Mouse (Mus musculus) adrenal gland, postnatal 10 days (tissue): Measurements from ENCODE around the gene Arl4c. TPM values are rescaled to one million over a fixed set of nuclear protein-coding genes. Genes with fewer than 3 reads are reported as not detected.

ENCODE experiments used
- DNase-seq: peaks from one replicate; pipeline ENCODE4 v3.0.0; 2021; ENCODE audit warnings: mixed read lengths
- total RNA-seq, 2 experiments: library from RNA; stranded (reverse); gene quantifications; 2 replicates each; pipeline ENCODE4 v1.2.3; 2021

Gene Arl4c
- total RNA-seq, 2 experiments from 2014 or later = 12.5 to 14.9 TPM

GRCm38 (mm10) chr1:88623541-88624115, 78.4 kb downstream of the Arl4c start:
- no peak for DNase-seq

Other genes starting within 250 kb of the Arl4c start
- gene Glrp1, start 192.2 kb downstream of the Arl4c start, total RNA-seq = not detected